Mouse (Mus musculus): Measurements from ENCODE around the gene Olfr1245.

DNA sequence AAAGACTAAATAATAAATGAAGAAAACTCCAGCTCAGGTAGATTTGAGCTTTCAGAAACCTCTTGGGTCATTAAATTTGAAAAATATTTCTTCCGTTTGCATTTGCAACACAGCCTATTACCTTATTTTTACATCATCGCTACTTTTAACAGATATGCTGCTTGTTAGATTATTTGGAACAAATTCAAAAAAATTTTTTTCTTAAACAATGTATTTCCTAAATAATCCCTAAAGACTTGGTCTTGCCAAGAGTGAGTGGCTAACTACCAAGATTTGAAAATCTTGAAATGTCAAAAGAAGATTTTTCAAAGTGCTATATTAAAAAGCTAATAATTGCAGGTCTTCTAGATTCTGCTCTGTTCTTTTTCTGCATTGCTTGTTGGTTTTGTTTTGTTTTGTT lies 35.8 kb upstream of the Olfr1245 start, which contains the start of gene Olfr1247:
- TF ChIP-seq CTCF (IDR thresholded peaks at IDR 0.05; ENCODE audit: borderline replicate concordance, control insufficient read depth, extremely low read depth, insufficient read depth, low read length, poor library complexity) (no peak), POLR2A (IDR thresholded peaks at IDR 0.05; ENCODE audit: control insufficient read depth, extremely low read depth, insufficient read depth, low read length, poor library complexity) (no peak)
